Mouse (Mus musculus) spleen, adult 18-20 months (tissue): ENCODE results near the gene Eif2s3x.
A peak's percentile ranks its signal among the peaks of the same experiment; 100 is the strongest.
"Not testable (repeated sequence)": the region's sequence is repeated elsewhere in the genome, so short reads cannot be mapped to it uniquely, and the experiment has no call there.

Experiments used
- DNase-seq, 2 experiments: peaks; one replicate each; pipeline ENCODE4 v3.0.0; 2022; ENCODE audit warnings: mixed read lengths in 2 of 2

Eif2s3x gene

DNA sequence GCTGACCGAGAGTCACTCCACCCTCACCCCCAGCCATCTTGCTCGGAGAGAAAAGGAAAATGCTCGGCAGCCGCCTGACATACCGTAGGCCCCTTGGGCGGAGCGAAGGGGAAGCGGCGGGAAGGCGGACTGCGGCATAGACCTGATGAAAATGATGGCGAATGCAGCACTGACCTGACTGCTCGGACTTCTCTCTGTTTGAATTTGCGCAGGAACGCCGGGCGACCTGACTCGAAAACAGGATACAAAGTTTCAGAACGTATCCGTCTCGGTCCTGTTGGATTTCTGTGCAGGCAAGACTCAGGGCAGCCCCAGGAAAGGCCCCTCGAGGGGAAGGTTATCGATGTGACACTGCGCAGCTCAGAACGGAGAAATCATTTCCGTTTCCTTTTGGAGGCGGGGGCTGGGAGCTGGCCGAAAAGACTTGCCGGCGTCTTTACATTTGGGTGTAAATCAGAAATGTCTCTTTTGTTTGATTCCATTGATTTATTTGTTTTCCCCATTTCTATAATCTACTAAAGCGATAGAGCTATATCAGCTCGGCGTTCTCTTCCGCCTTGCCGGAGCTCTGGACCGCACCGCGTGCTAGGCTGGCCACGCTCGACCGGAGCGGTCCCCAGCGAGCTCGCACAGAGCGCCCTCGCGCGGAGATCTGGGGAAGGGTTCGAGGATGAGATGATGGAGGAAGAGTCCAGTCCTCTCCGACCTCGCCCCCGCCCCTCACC lies at the start of gene Eif2s3x:
TSS of gene Eif2s3x (minus strand) at position 266 of the 725 bp plus-strand sequence.
- peak; percentile 78 for DNase-seq

DNA sequence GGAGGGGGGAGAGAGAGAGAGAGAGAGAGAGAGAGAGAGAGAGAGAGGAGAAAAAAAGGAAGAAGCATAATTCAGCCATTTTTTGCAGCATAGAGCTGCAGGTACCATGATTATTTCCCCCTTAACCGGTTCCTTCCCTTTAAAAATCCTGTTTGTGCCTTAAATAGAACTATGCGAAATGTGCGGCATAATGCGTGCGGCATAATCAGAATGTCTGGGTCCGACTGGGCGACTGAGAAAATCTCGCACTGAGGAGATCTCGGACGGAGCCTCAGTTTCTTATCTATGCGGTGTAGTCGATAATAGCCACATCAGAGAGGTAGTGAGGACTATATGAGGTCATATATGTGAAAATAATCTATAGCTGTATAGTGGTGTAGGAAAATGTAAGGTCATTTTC lies 22.9 kb upstream of the Eif2s3x start:
- DNase-seq = no peak

DNA sequence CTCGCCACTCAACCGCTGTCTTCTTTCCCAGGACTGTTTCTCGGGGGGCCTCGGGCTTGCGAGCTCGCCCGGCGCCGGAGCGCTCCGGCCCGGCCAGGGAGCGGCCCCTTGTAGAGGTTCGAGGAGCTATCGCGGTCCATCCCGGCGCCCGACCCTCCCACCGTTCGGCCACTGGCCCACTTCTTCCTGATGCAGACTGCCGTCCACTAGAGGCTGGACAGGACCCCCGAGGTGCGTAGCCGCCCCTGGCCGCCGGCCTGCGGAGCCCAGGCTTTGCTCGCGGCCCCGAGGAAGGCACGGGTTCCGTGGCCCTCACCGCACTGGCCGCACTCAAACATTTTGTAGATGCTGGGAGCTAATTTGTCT lies 22.5 kb upstream of the Eif2s3x start:
- peak; percentile 13 to 16 for DNase-seq

DNA sequence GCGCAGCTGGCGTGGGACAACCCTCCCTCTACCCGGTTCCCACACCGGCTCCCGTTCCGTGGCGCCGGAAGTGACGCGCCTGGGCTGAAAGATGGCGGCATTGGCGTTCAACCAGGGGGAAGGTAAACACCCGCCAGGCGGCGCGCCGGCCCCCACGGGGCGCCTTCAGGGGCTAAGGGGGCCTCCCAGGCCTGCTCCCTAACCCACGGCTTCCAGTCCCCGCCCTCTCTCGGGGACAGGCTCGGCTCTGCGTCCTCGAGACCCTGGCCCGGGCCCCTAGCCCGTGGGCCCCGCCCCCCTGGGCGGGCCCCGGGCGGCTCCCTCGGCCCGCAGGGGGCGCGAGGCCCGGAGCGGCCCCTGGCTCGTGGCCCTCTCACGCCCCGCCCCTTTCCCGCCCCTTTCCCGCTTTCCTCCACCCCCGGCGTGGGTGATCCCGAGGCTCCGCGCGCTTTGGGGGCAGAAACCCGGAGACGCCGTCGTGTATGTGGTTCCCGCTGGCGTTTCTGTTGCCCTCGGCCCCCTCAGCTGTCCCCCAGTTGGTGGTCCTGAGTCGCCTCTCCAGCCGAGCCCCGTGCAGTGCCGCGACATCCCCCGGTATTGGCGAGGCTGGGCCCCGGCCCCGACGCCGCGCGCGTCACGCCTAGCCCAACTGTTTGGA lies 22.0 kb upstream of the Eif2s3x start, which contains the start of gene Klhl15:
TSS of gene Klhl15 (plus strand) at position 68 of the 658 bp plus-strand sequence.
- DNase-seq = peak; percentile 76

DNA sequence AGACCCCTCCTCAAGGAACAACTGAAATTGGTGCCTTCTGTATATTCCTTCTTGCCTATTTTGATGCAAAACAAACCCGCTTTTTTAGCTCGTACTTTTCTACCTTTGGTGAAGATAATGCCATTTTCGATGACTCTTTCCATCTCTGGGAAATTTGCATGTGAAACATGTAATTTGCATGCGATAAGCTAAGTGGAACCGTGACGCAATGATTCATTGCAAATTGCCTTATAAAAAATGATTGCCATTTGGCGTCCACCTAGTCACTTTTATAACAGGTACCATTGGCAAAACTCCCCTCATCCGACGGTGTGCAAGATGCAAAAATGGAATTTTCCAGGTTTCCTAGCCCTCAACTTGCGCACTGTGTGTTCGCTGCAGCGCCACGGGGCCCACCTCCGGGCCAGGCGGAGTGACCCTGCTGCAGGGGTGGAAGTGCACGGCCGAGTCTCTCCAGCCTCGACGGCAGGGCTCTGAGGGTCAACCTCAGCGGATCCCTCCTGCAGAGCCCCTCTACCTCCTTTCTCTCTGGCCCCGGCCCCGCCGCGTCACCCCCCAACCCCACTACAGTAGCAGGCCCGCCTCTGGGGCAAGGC lies 21.4 kb upstream of the Eif2s3x start:
- no peak for DNase-seq

DNA sequence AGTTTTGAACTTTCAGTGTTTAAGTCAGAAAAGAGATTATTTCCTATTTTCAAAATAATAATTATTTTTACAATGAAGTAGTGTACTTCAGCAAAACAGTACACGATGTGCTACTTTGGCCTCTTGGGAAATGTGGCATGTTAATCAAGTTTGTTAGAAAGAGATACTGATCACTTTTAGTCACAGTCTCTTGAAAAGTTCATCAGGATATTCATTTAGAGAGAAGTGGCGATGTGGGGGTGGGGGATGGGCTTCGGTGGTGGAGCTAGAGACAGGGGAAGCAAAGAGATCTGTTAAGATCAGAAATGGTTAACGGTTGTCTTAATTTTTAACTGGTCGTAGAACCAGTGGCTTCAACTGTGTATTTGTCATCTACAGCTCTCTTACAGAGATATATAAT lies 20.8 kb upstream of the Eif2s3x start:
- DNase-seq = no peak

DNA sequence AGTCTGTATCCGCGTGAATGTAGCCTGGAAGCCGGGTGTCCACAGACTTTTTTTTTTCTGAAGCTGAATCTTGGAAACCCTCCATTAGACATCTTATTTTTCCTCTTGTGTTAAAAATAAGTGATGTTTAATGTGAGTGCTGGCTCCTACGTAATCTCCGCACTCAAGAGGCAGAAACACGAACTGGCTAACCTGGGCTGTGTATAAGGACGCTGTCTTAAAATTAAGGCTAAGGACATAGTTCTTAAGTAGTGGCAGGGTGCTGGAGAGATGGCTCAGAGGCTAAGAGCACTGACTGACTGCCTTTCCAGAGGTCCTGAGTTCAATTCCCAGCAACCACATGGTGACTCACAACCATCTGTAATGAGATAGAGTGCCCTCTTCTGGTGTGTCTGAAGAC lies 722 bp upstream of the Eif2s3x start:
- no peak for DNase-seq

DNA sequence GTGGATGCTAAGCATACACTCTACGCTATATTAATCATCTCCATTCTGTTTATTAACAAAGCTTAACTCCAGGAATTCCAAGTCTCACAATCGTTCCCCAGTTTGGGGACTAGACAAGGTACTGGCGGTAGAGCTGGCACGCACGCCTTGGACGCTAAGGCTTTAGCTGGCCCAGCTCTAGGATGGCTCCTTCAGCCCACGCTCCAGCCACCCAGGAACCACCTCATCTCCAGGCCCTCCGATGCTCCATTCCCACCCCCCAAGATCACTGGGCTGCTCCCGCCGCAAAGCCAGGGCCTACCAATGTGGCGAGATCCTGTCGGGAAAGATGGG lies 432 bp downstream of the Eif2s3x start:
- DNase-seq = no peak

DNA sequence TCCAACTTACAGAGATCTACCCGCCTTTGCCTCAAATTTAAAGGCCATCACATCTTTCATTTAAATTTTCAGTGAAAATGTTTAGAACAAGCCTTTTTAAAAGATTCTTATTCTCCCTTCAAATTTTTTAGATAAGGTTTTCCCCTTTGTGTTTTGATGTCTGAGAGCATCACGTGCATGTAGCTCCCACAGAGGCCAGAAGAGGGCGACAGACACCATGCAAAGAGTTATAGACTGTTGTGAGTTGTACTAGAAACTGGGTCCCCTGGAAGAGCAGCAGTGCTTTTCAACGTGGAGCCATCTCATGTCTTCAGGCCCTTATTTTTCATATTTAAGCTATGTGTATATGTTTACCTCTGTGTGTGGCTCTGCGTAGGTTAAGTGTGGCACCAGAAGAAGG lies 14.9 kb downstream of the Eif2s3x start:
- DNase-seq = peak; percentile 10 to 38

DNA sequence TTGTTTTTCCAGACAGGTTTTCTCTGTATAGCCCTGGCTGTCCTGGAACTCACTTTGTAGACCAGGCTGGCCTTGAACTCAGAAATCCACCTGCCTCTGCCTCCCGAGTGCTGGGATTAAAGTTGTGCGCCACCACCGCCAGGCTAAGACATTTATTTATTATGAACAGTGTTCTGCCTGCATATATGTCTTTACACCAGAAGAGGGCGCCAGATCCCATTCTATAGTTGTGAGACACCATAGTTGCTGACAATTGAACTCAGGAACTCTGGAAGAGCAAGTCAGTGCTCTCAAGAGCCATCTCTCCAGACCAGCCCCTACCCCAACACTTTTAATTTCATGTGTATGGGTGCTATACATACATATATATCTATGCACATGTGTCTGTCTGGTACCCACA lies 18.8 kb downstream of the Eif2s3x start:
- not testable (repeated sequence) for DNase-seq

DNA sequence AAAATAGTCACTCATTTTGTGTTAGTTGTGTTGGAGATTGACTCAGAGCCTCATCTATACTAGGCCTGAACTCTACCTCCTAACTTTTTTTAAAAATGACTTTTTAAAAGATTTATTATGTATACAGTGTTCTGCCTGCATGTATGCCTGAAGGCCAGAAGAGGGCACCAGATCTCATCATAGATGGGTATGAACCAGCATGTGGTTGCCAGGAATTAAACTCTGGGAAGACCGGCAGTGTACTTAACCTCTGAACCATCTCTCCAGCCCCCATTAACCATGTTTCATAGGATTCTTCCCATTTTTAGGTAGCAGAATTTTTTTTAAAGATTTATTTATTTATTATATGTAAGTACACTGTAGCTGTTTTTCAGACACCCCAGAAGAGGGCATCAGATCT lies 27.5 kb downstream of the Eif2s3x start:
- DNase-seq = no peak

DNA sequence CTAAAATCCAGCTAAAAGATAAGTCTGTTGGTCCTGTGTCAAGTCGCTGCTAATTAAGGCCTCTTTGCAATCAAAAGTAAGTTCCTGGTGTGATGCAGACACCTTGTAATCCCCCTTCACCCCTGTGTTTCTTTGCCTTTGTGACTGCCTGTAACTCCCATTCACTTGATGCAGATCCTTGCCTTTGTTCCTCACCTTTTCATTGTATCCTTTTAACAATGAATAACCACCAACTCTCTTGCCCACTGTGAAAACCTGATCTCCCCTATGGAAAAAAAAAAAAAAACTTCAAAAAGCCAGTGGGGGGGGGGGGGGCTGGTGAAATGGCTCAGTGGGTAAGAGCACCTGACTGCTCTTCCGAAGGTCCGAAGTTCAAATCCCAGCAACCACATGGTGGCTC lies 28.8 kb downstream of the Eif2s3x start:
- no peak for DNase-seq

DNA sequence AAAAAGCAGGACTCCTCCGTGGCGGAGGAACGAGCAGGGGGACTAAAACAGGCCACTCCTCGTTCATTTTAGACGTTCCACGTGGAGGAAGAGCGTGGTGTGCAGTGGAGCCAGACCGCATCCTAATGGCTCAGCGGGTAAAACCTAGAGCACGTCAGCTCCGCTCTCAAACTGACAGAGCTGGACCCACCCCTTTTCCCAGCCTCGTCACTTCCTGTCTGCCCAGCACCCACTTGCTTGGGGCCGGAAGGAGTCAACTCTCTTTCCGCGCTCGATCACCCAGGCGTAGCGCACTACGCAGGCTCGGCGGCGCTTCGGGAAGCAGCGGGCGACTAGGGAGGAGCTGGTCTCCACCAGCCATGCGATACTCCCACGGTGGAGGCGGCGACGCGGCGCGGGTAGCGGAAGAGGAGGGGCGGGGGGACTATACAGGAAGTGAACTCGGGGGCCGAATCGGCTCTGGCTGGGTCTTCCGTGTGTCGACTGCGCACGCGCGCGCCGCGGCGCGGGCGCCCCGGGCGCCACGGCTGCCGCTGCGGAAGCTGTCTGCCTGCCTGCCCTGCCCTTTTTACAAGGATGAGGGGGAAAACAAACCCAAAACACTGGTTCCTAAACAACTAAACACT lies 34.8 kb downstream of the Eif2s3x start:
- peak; percentile 75 to 92 for DNase-seq

DNA sequence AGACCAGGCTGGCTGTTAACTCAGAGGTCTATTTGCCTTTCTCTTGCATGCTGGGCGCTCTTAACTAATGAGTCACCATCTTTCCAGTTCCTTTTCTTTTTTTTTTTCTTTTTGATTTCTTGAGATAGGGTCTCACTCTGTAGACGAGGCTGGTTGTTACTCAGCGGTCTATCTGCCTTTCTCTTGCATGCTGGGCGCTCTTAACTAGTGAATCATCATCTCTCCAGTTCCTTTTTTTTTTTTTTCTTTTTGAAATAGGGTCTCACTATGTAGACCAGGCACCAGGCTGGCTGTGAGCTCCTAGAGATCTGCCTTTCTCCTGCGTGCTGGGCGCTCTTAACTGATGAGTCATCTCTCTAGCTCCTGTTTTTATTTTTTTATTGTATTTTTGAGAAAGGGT lies 43.3 kb downstream of the Eif2s3x start:
- no peak for DNase-seq

DNA sequence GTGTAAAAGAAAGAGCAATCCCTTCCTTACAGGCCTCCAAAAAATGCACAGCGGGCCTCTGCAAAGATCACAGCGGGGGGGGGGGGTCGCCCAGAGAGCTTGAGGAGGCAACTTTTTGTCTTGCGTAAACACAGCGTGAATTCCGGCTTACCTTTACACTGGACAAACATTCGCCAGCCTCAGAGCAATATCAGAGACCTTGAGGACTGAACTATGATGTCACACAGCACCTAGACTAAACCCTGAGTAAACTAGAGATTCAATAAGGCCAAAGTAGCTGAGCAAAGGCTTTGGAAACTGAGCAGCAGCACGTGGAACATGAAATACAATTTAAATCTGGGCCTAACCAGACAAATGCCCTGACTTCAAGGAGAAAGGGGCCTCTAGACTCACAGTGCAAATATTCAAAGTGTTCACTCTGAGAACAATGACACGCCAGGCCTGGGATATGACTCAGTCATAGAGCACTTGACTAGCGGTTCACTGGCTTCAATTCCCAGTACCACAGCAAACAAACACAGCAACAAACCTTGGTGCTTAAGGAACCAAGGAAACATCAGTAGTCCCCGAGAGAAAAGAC lies 60.3 kb downstream of the Eif2s3x start:
- no peak for DNase-seq

DNA sequence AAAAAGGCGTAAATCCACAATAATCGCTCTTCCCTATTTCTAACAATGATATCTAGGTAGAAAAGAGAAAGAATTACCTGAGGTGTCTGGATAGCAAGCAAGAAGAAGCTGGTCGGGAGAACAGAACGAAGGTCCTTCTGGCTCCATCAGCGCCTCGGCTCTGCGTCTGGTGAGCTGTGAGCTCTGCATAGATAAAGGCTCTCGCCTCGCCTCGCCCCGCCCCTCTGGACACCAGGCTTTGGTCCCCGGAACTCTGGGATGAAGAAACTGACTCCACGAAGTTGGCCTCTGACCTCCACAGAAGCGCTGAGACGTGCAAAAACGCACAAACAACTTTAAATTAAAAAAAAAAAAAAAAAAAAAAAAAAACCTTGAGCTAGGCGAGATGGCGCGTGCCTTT lies 62.2 kb downstream of the Eif2s3x start:
- no peak for DNase-seq

DNA sequence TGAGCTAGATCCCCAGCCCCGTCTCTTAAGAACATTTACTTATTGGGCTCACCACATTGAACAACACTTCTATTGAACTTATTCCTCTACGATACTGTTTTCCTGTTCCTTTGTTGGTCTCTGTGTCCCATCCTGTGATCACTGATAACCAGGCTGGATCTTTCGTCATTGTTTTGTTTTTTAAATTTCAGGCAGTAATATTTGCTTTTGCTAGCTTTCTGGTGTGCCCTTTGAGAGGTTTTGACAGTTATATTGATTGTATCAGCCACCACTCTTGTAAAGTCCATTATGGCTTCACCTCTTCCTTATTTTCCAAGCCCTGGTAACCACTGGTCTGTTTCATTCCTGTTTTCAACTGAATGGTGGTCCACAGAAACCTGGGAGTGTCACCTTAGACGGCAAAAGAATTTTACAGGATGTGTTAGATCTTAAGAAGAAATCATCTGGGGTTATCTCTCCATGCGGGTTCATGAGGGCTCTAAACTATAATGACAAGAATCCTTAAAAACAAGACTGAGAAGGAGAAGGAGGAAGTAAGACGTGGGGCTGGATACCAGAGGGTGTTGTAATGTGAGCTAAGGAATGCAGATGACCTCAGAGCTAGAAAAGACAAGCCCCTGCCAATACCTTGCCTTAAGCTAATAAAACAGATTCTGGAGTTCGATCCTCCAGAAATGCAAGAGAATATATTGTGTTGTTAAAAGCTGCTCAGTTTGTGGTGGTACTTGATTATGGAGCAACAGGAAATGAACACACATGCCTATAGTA lies 70.5 kb downstream of the Eif2s3x start:
- no peak for DNase-seq

DNA sequence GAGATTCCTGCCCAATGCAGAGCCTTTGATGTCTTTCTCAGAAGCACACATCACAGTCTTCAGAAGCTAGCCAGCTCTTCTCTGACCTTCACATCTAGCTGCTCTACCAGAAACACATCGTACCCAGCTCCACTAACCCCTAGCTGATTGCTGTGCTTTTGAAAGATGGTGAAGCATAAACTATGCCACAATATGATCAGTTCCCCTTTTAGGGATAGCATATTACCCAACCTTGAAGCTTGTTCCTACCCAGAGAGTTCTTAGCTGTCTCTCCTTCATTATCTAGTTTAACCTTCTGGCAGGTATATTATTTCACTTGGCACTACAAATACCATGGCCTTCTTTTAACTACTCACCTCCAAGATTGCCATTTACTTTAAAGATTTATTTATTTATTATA lies 72.6 kb downstream of the Eif2s3x start:
- no peak for DNase-seq
